Mouse (Mus musculus): Measurements from ENCODE around the gene Tacr2. TPM values are rescaled to one million over a fixed set of nuclear protein-coding genes. Genes with fewer than 3 reads are reported as not detected.

Tacr2 gene
- total and polyA plus RNA-seq, 3 experiments, result 0.45 TPM; not detected in 2

- TF ChIP-seq GATA2 (IDR thresholded peaks at IDR 0.05; ENCODE audit: borderline replicate concordance, low read depth, low read length) (no peak), POLR2AphosphoS5 (IDR thresholded peaks at IDR 0.05; ENCODE audit: insufficient replicate concordance, low read depth, low read length) (no peak)
- DNase-seq (ENCODE audit: low spot score), result no peak
- Histone ChIP-seq H3K4me3 (ENCODE audit: low read depth, low read length) (no peak overlapping the region), H3K36me3 (replicated peaks) (no peaks in the 10 kb centered on the region), H3K27me3 (ENCODE audit: insufficient read depth, low read length) (no peaks in the 10 kb centered on the region), H3K9me3 (replicated peaks) (no peaks in the 10 kb centered on the region), H3K4me1 (ENCODE audit: insufficient read depth, low read depth, low read length) (peaks cover 26% of the 10 kb centered on the region)
- ATAC-seq (ENCODE audit: extremely low read depth, insufficient number of reproducible peaks, low FRiP score, poor library complexity, severe bottlenecking), result no peak
Measured at GRCm38 (mm10) chr10:62231811-62232210, 20.4 kb upstream of the Tacr2 start.

GRCm38 (mm10) chr10:62236165-62236564 lies 16.1 kb upstream of the Tacr2 start:
- H3K4me3 ChIP-seq (ENCODE audit: low read depth, low read length), result no peak overlapping the region
- no peaks in the 10 kb centered on the region for H3K9me3 ChIP-seq (replicated peaks)
- no peaks in the 10 kb centered on the region for H3K27me3 ChIP-seq (ENCODE audit: insufficient read depth, low read length)
- no peaks in the 10 kb centered on the region for H3K36me3 ChIP-seq (replicated peaks)
- ATAC-seq (ENCODE audit: extremely low read depth, insufficient number of reproducible peaks, low FRiP score, poor library complexity, severe bottlenecking) (no peak), DNase-seq (ENCODE audit: low spot score) (no peak)
- TF ChIP-seq TAL1 (conservative IDR thresholded peaks at IDR 0.05; ENCODE audit: low read depth, low read length) (no peak), CTCF (IDR thresholded peaks at IDR 0.05; ENCODE audit: low read depth, low read length) (no peak), GATA1 (IDR thresholded peaks at IDR 0.05; ENCODE audit: borderline replicate concordance, low read length) (no peak), POLR2AphosphoS5 (IDR thresholded peaks at IDR 0.05; ENCODE audit: insufficient replicate concordance, low read depth, low read length) (no peak), GATA2 (IDR thresholded peaks at IDR 0.05; ENCODE audit: borderline replicate concordance, low read depth, low read length) (no peak)
- H3K4me1 ChIP-seq (ENCODE audit: insufficient read depth, low read depth, low read length), result peaks cover 28% of the 10 kb centered on the region

GRCm38 (mm10) chr10:62237205-62237604 lies 15.0 kb upstream of the Tacr2 start:
- DNase-seq (ENCODE audit: low spot score) (no peak), ATAC-seq (ENCODE audit: extremely low read depth, insufficient number of reproducible peaks, low FRiP score, poor library complexity, severe bottlenecking) (no peak)
- Histone ChIP-seq H3K27me3 (ENCODE audit: insufficient read depth, low read length) (no peaks in the 10 kb centered on the region), H3K36me3 (replicated peaks) (no peaks in the 10 kb centered on the region), H3K4me1 (ENCODE audit: insufficient read depth, low read depth, low read length) (peaks cover 28% of the 10 kb centered on the region), H3K4me3 (ENCODE audit: low read depth, low read length) (no peak overlapping the region; the same call in 1 of the 2 replicates), H3K9me3 (replicated peaks) (no peaks in the 10 kb centered on the region)
- TF ChIP-seq TAL1 (conservative IDR thresholded peaks at IDR 0.05; ENCODE audit: low read depth, low read length) (no peak), GATA1 (IDR thresholded peaks at IDR 0.05; ENCODE audit: borderline replicate concordance, low read length) (no peak), CTCF (IDR thresholded peaks at IDR 0.05; ENCODE audit: low read depth, low read length) (no peak), GATA2 (IDR thresholded peaks at IDR 0.05; ENCODE audit: borderline replicate concordance, low read depth, low read length) (no peak)

GRCm38 (mm10) chr10:62238688-62239087 lies 13.6 kb upstream of the Tacr2 start:
- H3K4me1 ChIP-seq (ENCODE audit: insufficient read depth, low read depth, low read length), result peaks cover 33% of the 10 kb centered on the region
- DNase-seq (ENCODE audit: low spot score) (no peak), ATAC-seq (ENCODE audit: extremely low read depth, insufficient number of reproducible peaks, low FRiP score, poor library complexity, severe bottlenecking) (no peak)
- TF ChIP-seq GATA2 (IDR thresholded peaks at IDR 0.05; ENCODE audit: borderline replicate concordance, low read depth, low read length), result no peak
- no peak for TF ChIP-seq GATA1 (IDR thresholded peaks at IDR 0.05; ENCODE audit: borderline replicate concordance, low read length)
- TF ChIP-seq CTCF (IDR thresholded peaks at IDR 0.05; ENCODE audit: low read depth, low read length), result no peak
- no peak for TF ChIP-seq TAL1 (conservative IDR thresholded peaks at IDR 0.05; ENCODE audit: low read depth, low read length)
- no peak for TF ChIP-seq POLR2AphosphoS5 (IDR thresholded peaks at IDR 0.05; ENCODE audit: insufficient replicate concordance, low read depth, low read length)
- H3K9me3 ChIP-seq (replicated peaks), result no peaks in the 10 kb centered on the region
- no peaks in the 10 kb centered on the region for H3K36me3 ChIP-seq (replicated peaks)
- no peak overlapping the region for H3K4me3 ChIP-seq (ENCODE audit: low read depth, low read length)
- no peaks in the 10 kb centered on the region for H3K27me3 ChIP-seq (ENCODE audit: insufficient read depth, low read length)

GRCm38 (mm10) chr10:62239270-62239669 lies 13.0 kb upstream of the Tacr2 start:
- Histone ChIP-seq H3K9me3 (replicated peaks) (peaks cover 5% of the 10 kb centered on the region), H3K4me3 (ENCODE audit: low read depth, low read length) (no peak overlapping the region), H3K36me3 (replicated peaks) (no peaks in the 10 kb centered on the region), H3K27me3 (ENCODE audit: insufficient read depth, low read length) (no peaks in the 10 kb centered on the region), H3K4me1 (ENCODE audit: insufficient read depth, low read depth, low read length) (peaks cover 33% of the 10 kb centered on the region)
- ATAC-seq (ENCODE audit: extremely low read depth, insufficient number of reproducible peaks, low FRiP score, poor library complexity, severe bottlenecking), result no peak
- no peak for DNase-seq (ENCODE audit: low spot score)
- TF ChIP-seq CTCF (IDR thresholded peaks at IDR 0.05; ENCODE audit: low read depth, low read length), result no peak
- no peak for TF ChIP-seq TAL1 (conservative IDR thresholded peaks at IDR 0.05; ENCODE audit: low read depth, low read length)
- no peak for TF ChIP-seq GATA1 (IDR thresholded peaks at IDR 0.05; ENCODE audit: borderline replicate concordance, low read length)
- no peak for TF ChIP-seq POLR2AphosphoS5 (IDR thresholded peaks at IDR 0.05; ENCODE audit: insufficient replicate concordance, low read depth, low read length)
- TF ChIP-seq GATA2 (IDR thresholded peaks at IDR 0.05; ENCODE audit: borderline replicate concordance, low read depth, low read length), result no peak

DNA sequence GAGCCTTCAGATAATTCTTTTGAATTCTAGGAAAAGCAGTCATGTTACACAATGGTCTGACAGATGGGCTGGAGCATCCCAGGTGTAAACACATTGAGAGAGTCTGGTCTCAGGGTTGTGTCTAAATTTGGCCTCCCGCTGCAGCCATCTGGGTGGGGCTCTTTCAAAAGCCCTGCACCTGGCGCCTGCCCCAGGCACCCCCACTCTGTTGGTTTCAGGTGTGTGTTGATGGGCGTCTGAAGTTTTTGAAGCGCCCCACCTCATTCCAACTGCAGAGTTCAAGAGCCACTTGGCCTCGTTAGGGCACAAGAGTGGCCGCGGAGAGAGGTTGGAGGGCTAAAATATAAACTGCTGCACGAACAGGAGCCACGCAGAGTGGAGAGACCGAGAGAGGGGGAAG lies 9.9 kb upstream of the Tacr2 start:
- no peak overlapping the region for H3K4me3 ChIP-seq (ENCODE audit: low read depth, low read length)
- no peak for DNase-seq (ENCODE audit: low spot score)
- H3K4me1 ChIP-seq (ENCODE audit: insufficient read depth, low read depth, low read length), result peaks cover 29% of the 10 kb centered on the region
- H3K36me3 ChIP-seq (replicated peaks), result no peaks in the 10 kb centered on the region
- ATAC-seq (ENCODE audit: extremely low read depth, insufficient number of reproducible peaks, low FRiP score, poor library complexity, severe bottlenecking), result no peak
- H3K9me3 ChIP-seq (replicated peaks), result peaks cover 6% of the 10 kb centered on the region
- TF ChIP-seq TAL1 (conservative IDR thresholded peaks at IDR 0.05; ENCODE audit: low read depth, low read length) (no peak), CTCF (IDR thresholded peaks at IDR 0.05; ENCODE audit: low read depth, low read length) (no peak), POLR2AphosphoS5 (IDR thresholded peaks at IDR 0.05; ENCODE audit: insufficient replicate concordance, low read depth, low read length) (no peak), GATA1 (IDR thresholded peaks at IDR 0.05; ENCODE audit: borderline replicate concordance, low read length) (no peak), GATA2 (IDR thresholded peaks at IDR 0.05; ENCODE audit: borderline replicate concordance, low read depth, low read length) (no peak)
- no peaks in the 10 kb centered on the region for H3K27me3 ChIP-seq (ENCODE audit: insufficient read depth, low read length)

DNA sequence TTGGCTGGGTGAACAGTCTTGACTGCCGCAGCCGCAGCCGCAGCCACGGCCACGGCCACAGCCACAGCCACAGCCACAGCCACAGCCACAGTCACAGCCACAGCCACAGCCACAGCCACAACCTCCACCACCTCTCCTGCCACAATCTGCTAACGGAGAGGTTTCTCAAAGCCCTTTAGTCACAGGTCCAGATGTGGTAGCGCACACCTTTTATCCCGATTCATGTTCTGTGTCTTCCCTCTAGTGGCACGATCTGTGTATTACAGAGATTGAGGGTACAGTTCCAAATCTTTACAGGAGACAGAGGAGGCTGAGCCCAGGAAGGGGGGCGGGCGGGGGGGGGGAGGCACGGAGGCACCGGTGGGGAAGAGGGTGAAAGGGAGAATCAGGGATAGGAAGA lies 9.3 kb upstream of the Tacr2 start:
- ATAC-seq (ENCODE audit: extremely low read depth, insufficient number of reproducible peaks, low FRiP score, poor library complexity, severe bottlenecking) (no peak), DNase-seq (ENCODE audit: low spot score) (no peak)
- Histone ChIP-seq H3K36me3 (replicated peaks) (no peaks in the 10 kb centered on the region), H3K4me1 (ENCODE audit: insufficient read depth, low read depth, low read length) (peaks cover 31% of the 10 kb centered on the region), H3K9me3 (replicated peaks) (peaks cover 6% of the 10 kb centered on the region), H3K27me3 (ENCODE audit: insufficient read depth, low read length) (peaks cover 3% of the 10 kb centered on the region; the same call in 1 of the 2 replicates), H3K4me3 (ENCODE audit: low read depth, low read length) (no peak overlapping the region)
- TF ChIP-seq GATA1 (IDR thresholded peaks at IDR 0.05; ENCODE audit: borderline replicate concordance, low read length), result no peak
- TF ChIP-seq POLR2AphosphoS5 (IDR thresholded peaks at IDR 0.05; ENCODE audit: insufficient replicate concordance, low read depth, low read length), result no peak
- no peak for TF ChIP-seq CTCF (IDR thresholded peaks at IDR 0.05; ENCODE audit: low read depth, low read length)
- no peak for TF ChIP-seq TAL1 (conservative IDR thresholded peaks at IDR 0.05; ENCODE audit: low read depth, low read length)
- TF ChIP-seq GATA2 (IDR thresholded peaks at IDR 0.05; ENCODE audit: borderline replicate concordance, low read depth, low read length), result no peak
